Mouse (Mus musculus) hindbrain, embryonic 15.5 days (tissue): ENCODE measurements around the gene Tpo. TPM values are rescaled to one million over a fixed set of nuclear protein-coding genes. Genes with fewer than 3 reads are reported as not detected.

Source experiments
- ATAC-seq: fragments of 200-750 bp; cut with Nextera tagmentation; 2 replicates; pipeline ENCODE4 v1.8.0; 2017; ENCODE audit warnings: low read depth, moderate number of reproducible peaks, moderate TSS enrichment; ENCODE audit not compliant: low FRiP score
- H3K27ac ChIP-seq: fragments of 300-500 bp; sonication (generic); replicated peaks from 2 replicates; pipeline ENCODE4 v1.5.1; 2015; ENCODE audit warnings: mild to moderate bottlenecking, inconsistent platforms
- H3K27me3 ChIP-seq: fragments of 300-500 bp; sonication (generic); 2 replicates; pipeline ENCODE4 v1.6.1; 2015; ENCODE audit warnings: control low read depth, inconsistent platforms
- H3K36me3 ChIP-seq: fragments of 300-500 bp; sonication (generic); 2 replicates; pipeline ENCODE4 v1.6.1; 2015; ENCODE audit warnings: control low read depth, inconsistent platforms
- H3K4me1 ChIP-seq: fragments of 300-500 bp; sonication (generic); replicated peaks from 2 replicates; pipeline ENCODE4 v1.6.1; 2015; ENCODE audit warnings: control low read depth, inconsistent platforms
- H3K4me2 ChIP-seq: fragments of 300-500 bp; sonication (generic); 2 replicates; pipeline ENCODE4 v1.6.1; 2015; ENCODE audit warnings: moderate library complexity, mild to moderate bottlenecking, inconsistent platforms
- H3K4me3 ChIP-seq: fragments of 300-500 bp; sonication (generic); 2 replicates; pipeline ENCODE4 v1.5.1; 2015; ENCODE audit warnings: mild to moderate bottlenecking, inconsistent platforms
- H3K9ac ChIP-seq: fragments of 300-500 bp; sonication (generic); 2 replicates; pipeline ENCODE4 v1.6.1; 2015; ENCODE audit warnings: inconsistent platforms
- H3K9me3 ChIP-seq: fragments of 300-500 bp; sonication (generic); 2 replicates; pipeline ENCODE4 v1.6.1; 2016; ENCODE audit warnings: control low read depth, inconsistent platforms
- WGBS: fragments of 180-500 bp; shearing (Covaris S2); methylation state at CpG from one replicate; pipeline ENCODE4 v1.1.7; 2015; 5-methylcytosine and 5-hydroxymethylcytosine counted together
- polyA plus RNA-seq: library from polyadenylated mRNA; unstranded; fragments of >200 nt; fragmentation: Nextera tagmentation; extraction: Ambion mirVana; gene quantifications from 2 replicates; pipeline ENCODE4 v1.2.1, GENCODE M21; 2015

The Tpo gene
- polyA plus RNA-seq, 1 experiment from 2014 or later = 0.27 TPM

GRCm38 (mm10) chr12:30142085-30142484 lies 9.7 kb upstream of the Tpo start:
- no peaks in the 10 kb centered on the region for H3K27me3 ChIP-seq
- 66% methylated on average over 3 of the region's 3 CpGs for WGBS
- no peak overlapping the region for H3K9ac ChIP-seq
- no peak for ATAC-seq
- H3K4me3 ChIP-seq = no peak overlapping the region
- no peaks in the 10 kb centered on the region for H3K4me1 ChIP-seq
- no peaks in the 10 kb centered on the region for H3K9me3 ChIP-seq
- no peak overlapping the region for H3K27ac ChIP-seq
- H3K36me3 ChIP-seq = no peaks in the 10 kb centered on the region
- no peak overlapping the region for H3K4me2 ChIP-seq

- WGBS = 55% methylated on average over 6 of the region's 6 CpGs
- peak; percentile 65 for ATAC-seq
Observed at GRCm38 (mm10) chr12:30129411-30129716, 3.1 kb downstream of the Tpo start.

GRCm38 (mm10) chr12:30128561-30129410 lies 3.6 kb downstream of the Tpo start:
- Histone ChIP-seq H3K4me1 (peaks cover 13% of the 10 kb centered on the region), H3K9ac (no peak overlapping the region), H3K27ac (peak overlapping the region; percentile 70), H3K27me3 (no peaks in the 10 kb centered on the region), H3K9me3 (no peaks in the 10 kb centered on the region), H3K4me3 (no peak overlapping the region), H3K36me3 (no peaks in the 10 kb centered on the region), H3K4me2 (peak overlapping the region; percentile 31; the same call in 1 of the 2 replicates)
- peak; percentile 76 for ATAC-seq
- 37% methylated on average over 7 of the region's 7 CpGs for WGBS

More at GRCm38 (mm10) chr12:30129411-30129716, 3.1 kb downstream of the Tpo start:
- H3K4me2 ChIP-seq = peak overlapping the region; percentile 31; the same call in 1 of the 2 replicates
- no peaks in the 10 kb centered on the region for H3K9me3 ChIP-seq
- H3K36me3 ChIP-seq = no peaks in the 10 kb centered on the region
- H3K9ac ChIP-seq = no peak overlapping the region
- H3K27me3 ChIP-seq = no peaks in the 10 kb centered on the region
- peaks cover 13% of the 10 kb centered on the region for H3K4me1 ChIP-seq
- no peak overlapping the region for H3K4me3 ChIP-seq
- H3K27ac ChIP-seq = peak overlapping the region; percentile 70; the same call in 1 of the 2 replicates

GRCm38 (mm10) chr12:30122347-30122746 lies 10.1 kb downstream of the Tpo start:
- no peaks in the 10 kb centered on the region for H3K4me1 ChIP-seq
- WGBS = 87% methylated on average over 7 of the region's 7 CpGs
- ATAC-seq = no peak
- no peak overlapping the region for H3K4me3 ChIP-seq
- no peak overlapping the region for H3K9ac ChIP-seq
- no peak overlapping the region for H3K27ac ChIP-seq
- H3K9me3 ChIP-seq = no peaks in the 10 kb centered on the region
- no peak overlapping the region for H3K4me2 ChIP-seq
- no peaks in the 10 kb centered on the region for H3K36me3 ChIP-seq
- H3K27me3 ChIP-seq = no peaks in the 10 kb centered on the region

- Histone ChIP-seq H3K27me3 (no peaks in the 10 kb centered on the region), H3K27ac (no peak overlapping the region), H3K4me2 (no peak overlapping the region), H3K4me1 (0 out of 2 replicates have a peak, but pooled peaks cover 5% of the 10 kb centered on the region), H3K9me3 (no peaks in the 10 kb centered on the region), H3K36me3 (no peaks in the 10 kb centered on the region), H3K9ac (no peak overlapping the region), H3K4me3 (no peak overlapping the region)
- WGBS = 86% methylated on average over 2 of the region's 2 CpGs
- ATAC-seq = no peak
Observed at GRCm38 (mm10) chr12:30112271-30112670, 20.2 kb downstream of the Tpo start.

- Histone ChIP-seq H3K27me3 (no peaks in the 10 kb centered on the region), H3K9ac (no peak overlapping the region), H3K9me3 (no peaks in the 10 kb centered on the region), H3K27ac (no peak overlapping the region), H3K36me3 (no peaks in the 10 kb centered on the region), H3K4me3 (no peak overlapping the region), H3K4me1 (0 out of 2 replicates have a peak, but pooled peaks cover 5% of the 10 kb centered on the region), H3K4me2 (no peak overlapping the region)
- 68% methylated on average over 14 of the region's 14 CpGs for WGBS
- ATAC-seq = no peak
Observed at GRCm38 (mm10) chr12:30109646-30110605, 22.5 kb downstream of the Tpo start.

- 42% methylated on average over 29 of the region's 29 CpGs for WGBS
- Histone ChIP-seq H3K4me2 (peak overlapping the region; percentile 32; the same call in 1 of the 2 replicates), H3K4me3 (no peak overlapping the region), H3K27ac (no peak overlapping the region), H3K4me1 (peaks cover 4% of the 10 kb centered on the region; the same call in 1 of the 2 replicates), H3K9me3 (no peaks in the 10 kb centered on the region), H3K9ac (no peak overlapping the region), H3K36me3 (no peaks in the 10 kb centered on the region), H3K27me3 (no peaks in the 10 kb centered on the region)
- ATAC-seq = peak; percentile 59; the same call in 1 of the 2 replicates
Observed at GRCm38 (mm10) chr12:30102891-30103565, 29.4 kb downstream of the Tpo start.

GRCm38 (mm10) chr12:30092081-30092480 lies 40.3 kb downstream of the Tpo start:
- no peak overlapping the region for H3K4me2 ChIP-seq

GRCm38 (mm10) chr12:30083971-30084370 lies 48.5 kb downstream of the Tpo start:
- H3K27me3 ChIP-seq = no peaks in the 10 kb centered on the region
- no peaks in the 10 kb centered on the region for H3K36me3 ChIP-seq
- 81% methylated on average over 3 of the region's 3 CpGs for WGBS
- no peak overlapping the region for H3K4me3 ChIP-seq
- no peak overlapping the region for H3K4me2 ChIP-seq
- H3K4me1 ChIP-seq = no peaks in the 10 kb centered on the region
- no peak overlapping the region for H3K9ac ChIP-seq
- no peak for ATAC-seq
- H3K9me3 ChIP-seq = 0 out of 2 replicates have a peak, but pooled peaks cover 11% of the 10 kb centered on the region
- H3K27ac ChIP-seq = no peak overlapping the region

More at GRCm38 (mm10) chr12:30092081-30092480, 40.3 kb downstream of the Tpo start:
- no peaks in the 10 kb centered on the region for H3K4me1 ChIP-seq
- H3K27me3 ChIP-seq = no peaks in the 10 kb centered on the region
- no peak overlapping the region for H3K27ac ChIP-seq
- no peak overlapping the region for H3K9ac ChIP-seq
- H3K9me3 ChIP-seq = no peaks in the 10 kb centered on the region
- 83% methylated on average over 5 of the region's 5 CpGs for WGBS
- no peaks in the 10 kb centered on the region for H3K36me3 ChIP-seq
- H3K4me3 ChIP-seq = no peak overlapping the region
- ATAC-seq = no peak

- Histone ChIP-seq H3K9ac (no peak overlapping the region), H3K4me1 (no peaks in the 10 kb centered on the region), H3K27me3 (no peaks in the 10 kb centered on the region), H3K27ac (no peak overlapping the region), H3K9me3 (0 out of 2 replicates have a peak, but pooled peaks cover 11% of the 10 kb centered on the region), H3K36me3 (no peaks in the 10 kb centered on the region), H3K4me2 (no peak overlapping the region), H3K4me3 (no peak overlapping the region)
- WGBS = 94% methylated on average over 11 of the region's 11 CpGs
- no peak for ATAC-seq
Observed at GRCm38 (mm10) chr12:30077056-30077455, 55.4 kb downstream of the Tpo start.

GRCm38 (mm10) chr12:30076316-30076715 lies 56.1 kb downstream of the Tpo start:
- no peak overlapping the region for H3K9ac ChIP-seq
- no peak for ATAC-seq

More at GRCm38 (mm10) chr12:30076316-30076715, 56.1 kb downstream of the Tpo start:
- H3K36me3 ChIP-seq = no peaks in the 10 kb centered on the region
- no peaks in the 10 kb centered on the region for H3K4me1 ChIP-seq
- H3K27me3 ChIP-seq = no peaks in the 10 kb centered on the region
- H3K27ac ChIP-seq = no peak overlapping the region
- no peak overlapping the region for H3K4me2 ChIP-seq
- WGBS = 77% methylated on average over 2 of the region's 2 CpGs
- H3K9me3 ChIP-seq = 0 out of 2 replicates have a peak, but pooled peaks cover 11% of the 10 kb centered on the region
- H3K4me3 ChIP-seq = no peak overlapping the region
